Mouse (Mus musculus): Measurements from ENCODE around the gene Xylt2. TPM values are rescaled to one million over a fixed set of nuclear protein-coding genes. Genes with fewer than 3 reads are reported as not detected.
"Not testable (repeated sequence)": the region's sequence is repeated elsewhere in the genome, so short reads cannot be mapped to it uniquely, and the experiment has no call there.

The Xylt2 gene
- polyA plus RNA-seq, 2 experiments = 1.8 to 2.8 TPM

- no peaks in the 10 kb centered on the region for H3K9me3 ChIP-seq (ENCODE audit: control insufficient read depth, low read length)
- H3K4me2 ChIP-seq (ENCODE audit: low read depth) = no peak overlapping the region
- no peak overlapping the region for H3K27ac ChIP-seq
- H3K27me3 ChIP-seq (ENCODE audit: control insufficient read depth, insufficient read depth, low read length) = no peaks in the 10 kb centered on the region
- H3K9ac ChIP-seq (replicated peaks) = no peak overlapping the region
- no peak for DNase-seq (ENCODE audit: low read depth in 3 of 3, low spot score in 3 of 3)
- TF ChIP-seq EP300 (IDR thresholded peaks at IDR 0.05; ENCODE audit: low read depth) = no peak
- ATAC-seq (ENCODE audit: insufficient read depth) = no peak
- H3K36me3 ChIP-seq (replicated peaks; ENCODE audit: control insufficient read depth, insufficient read depth, low read depth) = peaks cover 5% of the 10 kb centered on the region
- no peaks in the 10 kb centered on the region for H3K4me1 ChIP-seq (replicated peaks; ENCODE audit: control insufficient read depth in 2 of 2, insufficient read depth in 2 of 2, low read length in 1 of 2)
- WGBS (ENCODE audit: insufficient replicate concordance) = 45% methylated on average over 1 of the region's 1 CpGs
- no peak overlapping the region for H3K4me3 ChIP-seq (ENCODE audit: insufficient read depth in 1 of 2, low read depth in 2 of 2, low read length in 2 of 2)
Observed at GRCm38 (mm10) chr11:94661344-94661743, 16.0 kb downstream of the Xylt2 start.

- Histone ChIP-seq H3K36me3 (replicated peaks; ENCODE audit: control insufficient read depth, insufficient read depth, low read depth) (peaks cover 14% of the 10 kb centered on the region), H3K9me3 (ENCODE audit: control insufficient read depth, low read length) (no peaks in the 10 kb centered on the region), H3K4me1 (replicated peaks; ENCODE audit: control insufficient read depth in 2 of 2, insufficient read depth in 2 of 2, low read length in 1 of 2) (peaks cover 14 to 17% of the 10 kb centered on the region in 2 experiments), H3K9ac (replicated peaks) (peak within 1 kb of the TSS; percentile 86), H3K4me3 (ENCODE audit: insufficient read depth in 1 of 2, low read depth in 2 of 2, low read length in 2 of 2) (peak within 1 kb of the TSS; percentile 76), H3K27me3 (ENCODE audit: control insufficient read depth, insufficient read depth, low read length) (no peaks in the 10 kb centered on the region), H3K4me2 (ENCODE audit: low read depth) (peak within 1 kb of the TSS; percentile 95), H3K27ac (peak within 1 kb of the TSS; percentile 77)
- peak; percentile 90 for ATAC-seq (ENCODE audit: insufficient read depth)
- DNase-seq (ENCODE audit: low read depth in 3 of 3, low spot score in 3 of 3) = peak; percentile 66 to 73 (median 71)
- TF ChIP-seq CTCF (IDR thresholded peaks at IDR 0.05; ENCODE audit: low read depth) (no peak), EP300 (IDR thresholded peaks at IDR 0.05; ENCODE audit: low read depth) (no peak)
- under 1% methylated on average over 32 of the region's 32 CpGs for whole genome bisulfite sequencing (ENCODE audit: insufficient replicate concordance)
Observed at GRCm38 (mm10) chr11:94653663-94654436, 23.5 kb downstream of the Xylt2 start, which contains the start of the genes Mrpl27 and Eme1. Gene Mrpl27 (plus strand): TSS chr11:94653767. Gene Eme1 (minus strand): TSS chr11:94653964.

- H3K9ac ChIP-seq (replicated peaks) = peak overlapping the region; percentile 86
- peaks cover 12% of the 10 kb centered on the region for H3K36me3 ChIP-seq (replicated peaks; ENCODE audit: control insufficient read depth, insufficient read depth, low read depth)
- H3K9me3 ChIP-seq (ENCODE audit: control insufficient read depth, low read length) = no peaks in the 10 kb centered on the region
- H3K4me1 ChIP-seq (replicated peaks; ENCODE audit: control insufficient read depth in 2 of 2, insufficient read depth in 2 of 2, low read length in 1 of 2) = peaks cover 14 to 17% of the 10 kb centered on the region in 2 experiments
- ATAC-seq (ENCODE audit: insufficient read depth) (no peak), DNase-seq (ENCODE audit: low read depth in 3 of 3, low spot score in 3 of 3) (no peak)
- WGBS (ENCODE audit: insufficient replicate concordance) = 36% methylated on average over 8 of the region's 8 CpGs
- peak overlapping the region; percentile 77; the same call in 1 of the 2 replicates for H3K27ac ChIP-seq
- H3K4me3 ChIP-seq (ENCODE audit: insufficient read depth in 1 of 2, low read depth in 2 of 2, low read length in 2 of 2) = peak overlapping the region; percentile 76
- TF ChIP-seq EP300 (IDR thresholded peaks at IDR 0.05; ENCODE audit: low read depth) (no peak), CTCF (IDR thresholded peaks at IDR 0.05; ENCODE audit: low read depth) (no peak)
- no peaks in the 10 kb centered on the region for H3K27me3 ChIP-seq (ENCODE audit: control insufficient read depth, insufficient read depth, low read length)
- peak overlapping the region; percentile 95 for H3K4me2 ChIP-seq (ENCODE audit: low read depth)
Observed at GRCm38 (mm10) chr11:94652973-94653372, 24.3 kb downstream of the Xylt2 start.

- not testable (repeated sequence) for H3K9ac ChIP-seq (replicated peaks); DNase-seq (ENCODE audit: low read depth in 3 of 3, low spot score in 3 of 3); H3K27ac ChIP-seq; H3K4me3 ChIP-seq (ENCODE audit: insufficient read depth in 1 of 2, low read depth in 2 of 2, low read length in 2 of 2); ATAC-seq (ENCODE audit: insufficient read depth); H3K27me3 ChIP-seq (ENCODE audit: control insufficient read depth, insufficient read depth, low read length); H3K4me2 ChIP-seq (ENCODE audit: low read depth); H3K9me3 ChIP-seq (ENCODE audit: control insufficient read depth, low read length)
- H3K36me3 ChIP-seq (replicated peaks; ENCODE audit: control insufficient read depth, insufficient read depth, low read depth) = peaks cover 26% of the 10 kb centered on the region
- peaks cover 14 to 17% of the 10 kb centered on the region in 2 experiments for H3K4me1 ChIP-seq (replicated peaks; ENCODE audit: control insufficient read depth in 2 of 2, insufficient read depth in 2 of 2, low read length in 1 of 2)
- WGBS (ENCODE audit: insufficient replicate concordance) = 86% methylated on average over 5 of the region's 7 CpGs
Observed at GRCm38 (mm10) chr11:94651241-94651640, 26.1 kb downstream of the Xylt2 start.

- ATAC-seq (ENCODE audit: insufficient read depth) (no peak), DNase-seq (ENCODE audit: low read depth in 3 of 3, low spot score in 3 of 3) (no peak)
- Histone ChIP-seq H3K36me3 (replicated peaks; ENCODE audit: control insufficient read depth, insufficient read depth, low read depth) (peaks cover 61% of the 10 kb centered on the region), H3K9me3 (ENCODE audit: control insufficient read depth, low read length) (no peaks in the 10 kb centered on the region), H3K9ac (replicated peaks) (no peak overlapping the region), H3K4me2 (ENCODE audit: low read depth) (no peak overlapping the region), H3K4me1 (replicated peaks; ENCODE audit: control insufficient read depth in 2 of 2, insufficient read depth in 2 of 2, low read length in 1 of 2) (no peaks in the 10 kb centered on the region), H3K27ac (no peak overlapping the region), H3K4me3 (ENCODE audit: insufficient read depth in 1 of 2, low read depth in 2 of 2, low read length in 2 of 2) (no peak overlapping the region), H3K27me3 (ENCODE audit: control insufficient read depth, insufficient read depth, low read length) (no peaks in the 10 kb centered on the region)
- TF ChIP-seq CTCF (IDR thresholded peaks at IDR 0.05; ENCODE audit: low read depth) (no peak), EP300 (IDR thresholded peaks at IDR 0.05; ENCODE audit: low read depth) (no peak)
- 82% methylated on average over 4 of the region's 4 CpGs for WGBS (ENCODE audit: insufficient replicate concordance)
Observed at GRCm38 (mm10) chr11:94646457-94646856, 30.9 kb downstream of the Xylt2 start.
